Mouse (Mus musculus) G1E (cell line): ENCODE data around the gene Slc7a7. TPM values are rescaled to one million over a fixed set of nuclear protein-coding genes. Genes with fewer than 3 reads are reported as not detected.

Experiments used
- ATAC-seq: 2 replicates; pipeline ENCODE4 v1.8.0; 2016; ENCODE audit warnings: mild to moderate bottlenecking; ENCODE audit not compliant: insufficient number of reproducible peaks, poor library complexity, low FRiP score, severe bottlenecking; ENCODE audit errors: extremely low read depth
- DNase-seq: peaks from one replicate; pipeline ENCODE4 v3.0.0; 2012; ENCODE audit warnings: low spot score
- H3K27me3 ChIP-seq: 2 replicates; pipeline ENCODE4 v1.6.1; 2012; ENCODE audit warnings: mild to moderate bottlenecking, low read length, inconsistent platforms; ENCODE audit not compliant: insufficient read depth
- H3K36me3 ChIP-seq: replicated peaks from 2 replicates; pipeline ENCODE3; 2012; ENCODE audit warnings: mild to moderate bottlenecking, inconsistent platforms
- H3K4me1 ChIP-seq: 2 replicates; pipeline ENCODE4 v1.6.1; 2012; ENCODE audit warnings: low read depth, low read length, inconsistent platforms, mixed read lengths; ENCODE audit not compliant: insufficient read depth
- H3K4me3 ChIP-seq: 2 replicates; pipeline ENCODE4 v1.5.1; 2012; ENCODE audit warnings: low read depth, mild to moderate bottlenecking, inconsistent platforms, low read length, moderate library complexity, mixed read lengths
- H3K9me3 ChIP-seq: replicated peaks from 2 replicates; pipeline ENCODE4 v1.6.1; 2012; ENCODE audit warnings: inconsistent platforms
- CTCF ChIP-seq: IDR thresholded peaks from 2 replicates; pipeline ENCODE4 v1.5.1; 2012; ENCODE audit warnings: low read depth, low read length, inconsistent platforms, mixed read lengths
- GATA1 ChIP-seq: IDR thresholded peaks from 2 replicates; pipeline ENCODE4 v1.6.1; 2012; ENCODE audit warnings: borderline replicate concordance, low read length, inconsistent platforms, mixed read lengths
- GATA2 ChIP-seq: IDR thresholded peaks from 2 replicates; pipeline ENCODE4 v1.6.1; 2012; ENCODE audit warnings: low read depth, low read length, inconsistent platforms, borderline replicate concordance
- POLR2AphosphoS5 ChIP-seq: IDR thresholded peaks from 2 replicates; pipeline ENCODE4 v1.6.1; 2012; ENCODE audit warnings: low read depth, low read length, inconsistent platforms; ENCODE audit not compliant: insufficient replicate concordance
- TAL1 ChIP-seq: conservative IDR thresholded peaks from 2 replicates; pipeline ENCODE4 v1.6.1; 2012; ENCODE audit warnings: low read depth, low read length, inconsistent platforms, mixed read lengths
- polyA plus RNA-seq: library from polyadenylated mRNA; stranded (reverse); fragments of >175 nt; gene quantifications from 2 replicates; pipeline ENCODE4 v1.2.3, GENCODE M21; 2012
- total RNA-seq, 2 experiments: library from RNA; stranded (forward) in 1 of 2; stranded (reverse) in 1 of 2; fragments of 200-1000 nt in 1 of 2; fragments of >200 nt in 1 of 2; fragmentation: Nextera tagmentation in 1 of 2; gene quantifications; 2 replicates each; pipeline ENCODE4 v1.2.3; 2014 to 2017

The Slc7a7 gene
- total and polyA plus RNA-seq, 3 experiments, result 0.55 to 6.2 (median 1.1) TPM

DNA sequence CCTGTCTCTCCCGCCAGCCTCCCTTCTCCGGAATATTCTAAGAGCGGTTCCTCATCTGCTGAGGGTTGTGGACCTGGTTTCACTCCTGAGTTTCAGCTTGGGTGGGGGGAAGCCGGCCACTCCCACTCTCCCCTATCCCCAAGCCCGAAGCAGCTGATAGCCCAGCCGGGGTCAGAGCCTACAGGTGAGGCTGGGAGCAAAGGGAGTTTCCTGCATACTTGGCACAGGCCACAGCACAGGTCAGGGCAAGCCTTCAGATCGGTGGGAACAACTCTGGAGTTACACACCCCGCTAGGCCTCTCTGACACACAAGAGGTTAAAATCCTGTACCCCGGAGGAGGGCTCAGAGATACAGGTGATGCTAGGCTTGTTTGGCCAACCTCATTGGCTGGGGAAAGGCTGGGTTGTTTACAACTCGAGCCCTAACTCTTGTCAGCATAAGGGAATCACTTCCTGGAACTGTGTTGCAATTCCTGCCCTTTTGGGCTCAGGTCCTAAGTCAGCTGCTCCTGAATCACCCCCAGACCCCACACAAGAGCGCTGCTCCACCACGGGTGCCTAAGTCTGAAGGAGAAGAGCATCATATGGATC, 16.5 kb upstream of the Slc7a7 start:
- H3K9me3 ChIP-seq, result no peaks in the 10 kb centered on the region
- no peak for DNase-seq
- H3K27me3 ChIP-seq, result no peaks in the 10 kb centered on the region
- peak overlapping the region; percentile 83; the same call in 1 of the 2 replicates for H3K4me3 ChIP-seq
- peaks cover 74% of the 10 kb centered on the region for H3K4me1 ChIP-seq
- peaks cover 79% of the 10 kb centered on the region for H3K36me3 ChIP-seq
- no peak for TF ChIP-seq CTCF
- TF ChIP-seq POLR2AphosphoS5, result no peak
- TF ChIP-seq GATA2, result no peak
- no peak for TF ChIP-seq TAL1
- ATAC-seq, result no peak

- Histone ChIP-seq H3K9me3 (no peaks in the 10 kb centered on the region), H3K4me1 (peaks cover 77% of the 10 kb centered on the region), H3K27me3 (no peaks in the 10 kb centered on the region), H3K4me3 (peak overlapping the region; percentile 83), H3K36me3 (peaks cover 79% of the 10 kb centered on the region)
- TF ChIP-seq GATA2, result no peak
- TF ChIP-seq TAL1, result no peak
- TF ChIP-seq CTCF, result no peak
- no peak for TF ChIP-seq POLR2AphosphoS5
- no peak for TF ChIP-seq GATA1
- DNase-seq (peak; percentile 64), ATAC-seq (peak; percentile 55; the same call in 1 of the 2 replicates)
Observed at GRCm38 (mm10) chr14:54432837-54433830, 15.6 kb upstream of the Slc7a7 start.

GRCm38 (mm10) chr14:54432078-54432836, 14.7 kb upstream of the Slc7a7 start:
- ATAC-seq (no peak), DNase-seq (peak; percentile 58)
- no peak for TF ChIP-seq TAL1
- TF ChIP-seq CTCF, result no peak
- no peak for TF ChIP-seq GATA2
- no peak for TF ChIP-seq GATA1
- TF ChIP-seq POLR2AphosphoS5, result no peak
- Histone ChIP-seq H3K4me3 (peak overlapping the region; percentile 83), H3K4me1 (peaks cover 79% of the 10 kb centered on the region), H3K36me3 (peaks cover 76% of the 10 kb centered on the region), H3K27me3 (no peaks in the 10 kb centered on the region), H3K9me3 (no peaks in the 10 kb centered on the region)

- H3K4me1 ChIP-seq, result peaks cover 78% of the 10 kb centered on the region
- ATAC-seq, result peak; percentile 41; the same call in 1 of the 2 replicates
- no peaks in the 10 kb centered on the region for H3K27me3 ChIP-seq
- peak within 1 kb of the TSS; percentile 83 for H3K4me3 ChIP-seq
- DNase-seq, result peak; percentile 83
- no peaks in the 10 kb centered on the region for H3K9me3 ChIP-seq
- TF ChIP-seq GATA1 (no peak), GATA2 (no peak), POLR2AphosphoS5 (no peak), CTCF (no peak), TAL1 (no peak)
- H3K36me3 ChIP-seq, result peaks cover 68% of the 10 kb centered on the region
Observed at GRCm38 (mm10) chr14:54431334-54432077, 13.9 kb upstream of the Slc7a7 start, which contains the start of gene Mmp14. Mmp14 (plus strand) TSS chr14:54431612.

DNA sequence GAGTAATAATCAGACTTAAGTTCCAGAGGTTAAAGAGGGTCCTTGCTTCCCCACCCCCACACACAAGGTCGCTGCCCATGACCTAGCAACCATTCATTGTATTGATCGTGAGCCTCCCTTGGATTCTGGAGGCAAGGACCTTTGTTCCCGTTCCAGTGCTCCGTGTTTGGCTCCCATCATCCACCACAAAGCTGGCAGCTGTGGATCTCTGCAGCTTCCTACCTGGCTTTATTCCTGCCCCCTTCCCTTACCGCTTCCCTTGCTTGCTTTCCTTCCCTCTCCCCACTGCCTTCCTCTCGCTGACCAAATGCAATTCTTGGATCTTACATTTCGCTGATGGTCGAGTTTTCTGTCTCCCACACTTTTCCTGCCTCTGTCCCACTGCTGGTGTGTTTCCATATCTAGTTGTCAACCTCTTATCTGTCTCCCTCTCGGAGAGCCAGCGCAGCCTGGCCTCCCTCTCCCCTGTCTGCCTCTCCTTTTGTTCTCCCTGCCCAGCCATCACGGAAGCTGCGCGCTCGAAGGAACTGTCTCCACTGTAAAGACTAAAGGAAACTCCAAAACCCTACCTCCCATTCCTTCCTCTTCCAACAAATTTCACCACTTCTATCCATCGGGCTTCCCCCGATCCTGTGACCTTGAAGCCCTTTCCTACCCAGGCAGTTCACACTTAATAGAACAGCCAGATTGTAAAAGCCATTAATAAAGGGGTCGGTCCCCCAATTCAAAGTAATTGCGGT, 13.0 kb upstream of the Slc7a7 start:
- Histone ChIP-seq H3K4me3 (peak overlapping the region; percentile 83), H3K27me3 (no peaks in the 10 kb centered on the region), H3K36me3 (peaks cover 59% of the 10 kb centered on the region), H3K4me1 (peaks cover 77% of the 10 kb centered on the region), H3K9me3 (no peaks in the 10 kb centered on the region)
- no peak for DNase-seq
- ATAC-seq, result no peak
- TF ChIP-seq GATA1, result no peak
- no peak for TF ChIP-seq CTCF
